Mouse (Mus musculus): ENCODE measurements around the gene Ddit4.

Ddit4 gene

GRCm38 (mm10) chr10:59948363-59949254 lies 3.0 kb downstream of the Ddit4 start:
- no peak for DNase-seq (ENCODE audit: low spot score in 2 of 2)

- no peak for DNase-seq (ENCODE audit: low spot score in 2 of 2)
Observed at GRCm38 (mm10) chr10:59947296-59948073, 4.1 kb downstream of the Ddit4 start.

GRCm38 (mm10) chr10:59946362-59946761 lies 5.3 kb downstream of the Ddit4 start:
- DNase-seq (ENCODE audit: low spot score in 2 of 2): no peak

- no peak for DNase-seq (ENCODE audit: low spot score in 2 of 2)
Observed at GRCm38 (mm10) chr10:59945416-59945815, 6.2 kb downstream of the Ddit4 start.

GRCm38 (mm10) chr10:59943421-59943989 lies 8.1 kb downstream of the Ddit4 start:
- peak; percentile 80 to 84 for DNase-seq (ENCODE audit: low spot score in 2 of 2)

- peak; percentile 69 to 84 for DNase-seq (ENCODE audit: low spot score in 2 of 2)
Observed at GRCm38 (mm10) chr10:59942847-59943420, 8.7 kb downstream of the Ddit4 start.

- DNase-seq (ENCODE audit: low spot score in 2 of 2): peak in 1 of 2 experiments; percentile 46
Observed at GRCm38 (mm10) chr10:59942281-59942846, 9.3 kb downstream of the Ddit4 start.

- no peak for DNase-seq (ENCODE audit: low spot score in 2 of 2)
Observed at GRCm38 (mm10) chr10:59939081-59939480, 12.6 kb downstream of the Ddit4 start.

GRCm38 (mm10) chr10:59938662-59939061 lies 13.0 kb downstream of the Ddit4 start:
- no peak for DNase-seq (ENCODE audit: low spot score in 2 of 2)

GRCm38 (mm10) chr10:59936058-59936856 lies 15.4 kb downstream of the Ddit4 start:
- no peak for DNase-seq (ENCODE audit: low spot score in 2 of 2)

- no peak for DNase-seq (ENCODE audit: low spot score in 2 of 2)
Observed at GRCm38 (mm10) chr10:59934039-59934438, 17.6 kb downstream of the Ddit4 start.

- no peak for DNase-seq (ENCODE audit: low spot score in 2 of 2)
Observed at GRCm38 (mm10) chr10:59932521-59932920, 19.1 kb downstream of the Ddit4 start.

GRCm38 (mm10) chr10:59930996-59931395 lies 20.6 kb downstream of the Ddit4 start:
- peak in 1 of 2 experiments; percentile 46 for DNase-seq (ENCODE audit: low spot score in 2 of 2)

GRCm38 (mm10) chr10:59929205-59929604 lies 22.4 kb downstream of the Ddit4 start:
- DNase-seq (ENCODE audit: low spot score in 2 of 2): no peak

GRCm38 (mm10) chr10:59924305-59924704 lies 27.3 kb downstream of the Ddit4 start:
- DNase-seq (ENCODE audit: low spot score in 2 of 2): peak; percentile 45 to 49

- no peak for DNase-seq (ENCODE audit: low spot score in 2 of 2)
Observed at GRCm38 (mm10) chr10:59923493-59923892, 28.1 kb downstream of the Ddit4 start.

- DNase-seq (ENCODE audit: low spot score in 2 of 2): peak; percentile 54 to 70
Observed at GRCm38 (mm10) chr10:59920810-59921681, 30.6 kb downstream of the Ddit4 start.

- no peak for DNase-seq (ENCODE audit: low spot score in 2 of 2)
Observed at GRCm38 (mm10) chr10:59920485-59920809, 31.2 kb downstream of the Ddit4 start.

GRCm38 (mm10) chr10:59919494-59920181 lies 32.0 kb downstream of the Ddit4 start:
- no peak for DNase-seq (ENCODE audit: low spot score in 2 of 2)

Measured in right cerebral cortex, adult 2 months (tissue).